Mouse (Mus musculus) cortical plate, adult 2 months (tissue): ENCODE results near the gene Ptprd. TPM values are rescaled to one million over a fixed set of nuclear protein-coding genes. Genes with fewer than 3 reads are reported as not detected.
"Not testable (repeated sequence)": the region's sequence is repeated elsewhere in the genome, so short reads cannot be mapped to it uniquely, and the experiment has no call there.

Experiments used
- H3K27ac ChIP-seq: fragments of 200-500 bp; 2 replicates; pipeline ENCODE4 v1.5.1; 2012; ENCODE audit warnings: low read length, control low read depth, inconsistent platforms; ENCODE audit not compliant: insufficient read depth
- H3K4me1 ChIP-seq: fragments of 200-500 bp; 2 replicates; pipeline ENCODE4 v1.6.1; 2011; ENCODE audit warnings: low read length; ENCODE audit not compliant: control insufficient read depth, insufficient read depth
- H3K4me3 ChIP-seq: fragments of 200-500 bp; 2 replicates; pipeline ENCODE4 v1.5.1; 2011; ENCODE audit warnings: mild to moderate bottlenecking, low read length, control low read depth; ENCODE audit not compliant: insufficient read depth
- CTCF ChIP-seq: fragments of 200-500 bp; IDR thresholded peaks from 2 replicates; pipeline ENCODE4 v1.5.1; 2011; ENCODE audit warnings: mild to moderate bottlenecking, control low read depth, low read length; ENCODE audit not compliant: insufficient read depth; ENCODE audit errors: extremely low read depth
- POLR2A ChIP-seq: fragments of 200-500 bp; IDR thresholded peaks from 2 replicates; pipeline ENCODE4 v1.6.1; 2011; ENCODE audit warnings: mild to moderate bottlenecking, low read length, control low read depth; ENCODE audit not compliant: insufficient read depth; ENCODE audit errors: extremely low read depth
- polyA plus RNA-seq: library from polyadenylated mRNA; depleted of rRNA; stranded (reverse); fragments of >200 nt; gene quantifications from 2 replicates; pipeline ENCODE4 v1.2.3, GENCODE M21; 2012

Gene Ptprd
- polyA plus RNA-seq, 1 experiment, result 152 TPM

GRCm38 (mm10) chr4:76448678-76449465 is 1762.9 kb downstream of the Ptprd start:
- H3K27ac ChIP-seq, result 0 out of 2 replicates have a peak overlapping the region, but pooled peaks have one; percentile 50
- peaks cover 3% of the 10 kb centered on the region; the same call in 1 of the 2 replicates for H3K4me1 ChIP-seq
- TF ChIP-seq POLR2A, result no peak
- no peak for TF ChIP-seq CTCF
- peak overlapping the region; percentile 89 for H3K4me3 ChIP-seq

- Histone ChIP-seq H3K4me1 (peaks cover 3% of the 10 kb centered on the region; the same call in 1 of the 2 replicates), H3K4me3 (no peak overlapping the region; the same call in 1 of the 2 replicates), H3K27ac (no peak overlapping the region)
- TF ChIP-seq POLR2A, result no peak
- no peak for TF ChIP-seq CTCF
These were observed 1764.4 kb downstream of the Ptprd start for GRCm38 (mm10) chr4:76447396-76447795.

GRCm38 (mm10) chr4:76444778-76445177 is 1767.0 kb downstream of the Ptprd start:
- Histone ChIP-seq H3K4me3 (no peak overlapping the region), H3K27ac (no peak overlapping the region), H3K4me1 (no peaks in the 10 kb centered on the region; the same call in 1 of the 2 replicates)
- TF ChIP-seq POLR2A (no peak), CTCF (no peak)

DNA sequence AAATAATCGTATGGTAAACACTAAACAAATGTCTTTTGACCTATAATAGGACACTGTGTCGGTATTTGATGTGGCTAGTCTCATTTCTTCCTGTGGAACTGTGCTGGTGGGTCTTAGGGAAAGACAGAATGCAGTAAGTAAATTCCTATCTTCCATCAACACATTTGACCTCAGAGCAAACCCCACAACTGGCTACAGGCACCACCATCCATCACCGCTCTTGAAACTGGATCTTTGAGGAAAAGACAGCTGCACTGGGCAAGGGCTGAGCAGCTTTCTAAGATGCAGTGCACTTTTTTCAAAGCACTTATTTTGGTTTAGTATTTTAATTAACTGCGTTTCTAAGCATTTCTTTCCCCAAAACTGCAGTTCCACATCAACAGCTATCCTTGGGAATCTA is 1768.2 kb downstream of the Ptprd start:
- Histone ChIP-seq H3K4me3 (no peak overlapping the region), H3K27ac (no peak overlapping the region), H3K4me1 (no peaks in the 10 kb centered on the region)
- no peak for TF ChIP-seq CTCF
- TF ChIP-seq POLR2A, result no peak

GRCm38 (mm10) chr4:76440791-76441364 is 1770.9 kb downstream of the Ptprd start:
- Histone ChIP-seq H3K4me3 (no peak overlapping the region), H3K4me1 (peaks cover 1% of the 10 kb centered on the region; the same call in 1 of the 2 replicates), H3K27ac (no peak overlapping the region)
- no peak for TF ChIP-seq POLR2A
- no peak for TF ChIP-seq CTCF

- Histone ChIP-seq H3K27ac (no peak overlapping the region), H3K4me3 (no peak overlapping the region), H3K4me1 (peaks cover 1% of the 10 kb centered on the region; the same call in 1 of the 2 replicates)
- no peak for TF ChIP-seq POLR2A
- no peak for TF ChIP-seq CTCF
These were observed 1773.2 kb downstream of the Ptprd start for GRCm38 (mm10) chr4:76438496-76439079.

GRCm38 (mm10) chr4:76438068-76438467 is 1773.7 kb downstream of the Ptprd start:
- TF ChIP-seq CTCF (no peak), POLR2A (no peak)
- H3K4me1 ChIP-seq, result peaks cover 1% of the 10 kb centered on the region; the same call in 1 of the 2 replicates
- H3K27ac ChIP-seq, result no peak overlapping the region
- H3K4me3 ChIP-seq, result no peak overlapping the region

GRCm38 (mm10) chr4:76435920-76436319 is 1775.8 kb downstream of the Ptprd start:
- no peak overlapping the region for H3K4me3 ChIP-seq
- H3K27ac ChIP-seq, result no peak overlapping the region
- H3K4me1 ChIP-seq, result peaks cover 1% of the 10 kb centered on the region; the same call in 1 of the 2 replicates
- no peak for TF ChIP-seq POLR2A
- TF ChIP-seq CTCF, result no peak

DNA sequence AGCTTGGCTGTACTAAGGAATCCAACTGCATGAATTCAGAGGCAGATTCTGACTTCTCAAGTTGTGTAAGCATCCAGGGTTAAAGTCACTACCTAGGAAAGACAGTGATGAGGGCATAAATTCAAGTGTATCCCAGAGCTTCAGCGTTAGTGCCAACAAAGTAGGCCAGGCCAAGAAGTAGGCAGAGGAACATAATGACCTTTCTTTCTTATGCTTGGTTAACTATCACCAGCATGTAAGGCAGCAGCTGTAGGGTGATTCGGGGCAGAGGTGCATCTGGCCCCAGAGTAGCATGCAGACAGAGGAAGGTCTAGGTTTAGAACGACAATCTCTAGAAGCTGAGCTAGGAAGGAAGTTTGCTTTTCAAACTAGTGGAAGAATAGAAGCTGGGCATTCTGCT is 1782.0 kb downstream of the Ptprd start:
- no peak overlapping the region for H3K4me3 ChIP-seq
- no peak overlapping the region for H3K27ac ChIP-seq
- TF ChIP-seq POLR2A, result no peak
- no peak for TF ChIP-seq CTCF
- H3K4me1 ChIP-seq, result peaks cover 4% of the 10 kb centered on the region; the same call in 1 of the 2 replicates

DNA sequence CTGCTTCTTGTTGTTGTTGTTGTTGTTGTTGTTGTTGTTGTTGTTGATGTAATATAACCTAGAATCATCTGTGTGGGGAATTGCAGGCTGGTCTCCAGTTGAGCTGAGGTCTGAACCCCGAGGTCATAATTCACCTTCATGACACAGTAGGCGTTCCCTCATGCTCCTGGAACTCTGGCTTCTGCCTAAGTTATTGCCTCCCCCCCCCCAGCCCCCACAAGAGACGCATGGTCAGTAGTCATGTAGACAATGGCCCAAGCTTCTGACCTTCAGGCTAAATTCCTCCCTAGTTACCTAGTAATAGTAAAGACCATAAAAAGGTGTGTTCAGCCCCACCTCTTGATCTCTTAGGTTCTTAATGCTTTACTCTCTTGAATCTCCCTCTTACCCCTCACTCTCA is 1784.7 kb downstream of the Ptprd start:
- H3K27ac ChIP-seq, H3K4me3 ChIP-seq, H3K4me1 ChIP-seq: not testable (repeated sequence)
